Mouse (Mus musculus) erythroblast, embryonic 14.5 days (primary cell): ENCODE measurements around the gene Negr1.

Experiments used
- GATA1 ChIP-seq: IDR thresholded peaks from 2 replicates; pipeline ENCODE4 v1.6.1; 2012; ENCODE audit warnings: low read length, inconsistent platforms, mixed read lengths
- TAL1 ChIP-seq: IDR thresholded peaks from 3 replicates; pipeline ENCODE4 v1.6.1; 2012; ENCODE audit warnings: low read length, inconsistent platforms, mixed read lengths

GRCm38 (mm10) chr3:157291286-157291685 is 729.7 kb downstream of the Negr1 start:
- TF ChIP-seq TAL1: no peak
- TF ChIP-seq GATA1: no peak
